Mouse (Mus musculus): Measurements from ENCODE around the gene Glmp.
A peak's percentile ranks its signal among the peaks of the same experiment; 100 is the strongest.
"Not testable (repeated sequence)": the region's sequence is repeated elsewhere in the genome, so short reads cannot be mapped to it uniquely, and the experiment has no call there.

Gene Glmp

DNA sequence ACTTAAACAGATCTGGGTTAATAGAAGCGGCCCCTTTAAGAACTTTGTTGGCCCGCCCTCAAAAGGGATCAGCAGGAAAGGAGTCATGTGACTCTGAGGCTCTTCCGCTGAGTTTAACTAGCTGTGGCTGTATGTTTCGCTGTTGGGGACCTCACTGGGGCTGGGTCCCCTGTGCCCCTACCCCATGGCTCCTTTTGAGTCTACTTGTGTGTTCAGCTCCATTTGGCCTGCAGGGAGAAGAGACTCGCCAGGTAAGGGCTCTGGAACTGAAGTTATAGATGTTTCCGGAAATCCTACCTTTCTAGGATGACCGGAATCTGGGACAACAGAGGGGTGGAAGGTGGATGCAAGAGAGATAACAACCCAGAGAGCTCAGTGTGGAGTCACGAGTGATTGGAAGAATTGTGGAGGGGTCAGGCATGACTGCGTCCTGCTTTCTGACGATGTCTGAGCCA lies at the start of gene Glmp:
Glmp (plus strand) TSS at position 73 of the 455 bp plus-strand sequence.
- peak; percentile 67 to 81 for DNase-seq

- DNase-seq: no peak
Measured at GRCm38 (mm10) chr3:88276121-88276520, 48.7 kb upstream of the Glmp start.

- peak in 1 of 2 experiments; percentile 47 for DNase-seq
Measured at GRCm38 (mm10) chr3:88276529-88277143, 48.2 kb upstream of the Glmp start.

- no peak for DNase-seq
Measured at GRCm38 (mm10) chr3:88280035-88280434, 44.8 kb upstream of the Glmp start.

- DNase-seq: not testable (repeated sequence)
Measured at GRCm38 (mm10) chr3:88281141-88281916, 43.5 kb upstream of the Glmp start.

GRCm38 (mm10) chr3:88284815-88285564 lies 39.8 kb upstream of the Glmp start:
- not testable (repeated sequence) for DNase-seq

- DNase-seq: not testable (repeated sequence)
Measured at GRCm38 (mm10) chr3:88285565-88285895, 39.3 kb upstream of the Glmp start.

GRCm38 (mm10) chr3:88287110-88287509 lies 37.7 kb upstream of the Glmp start, which contains the start of gene Gm38392:
Gene Gm38392 (minus strand): TSS chr3:88287210.
- no peak for DNase-seq

DNA sequence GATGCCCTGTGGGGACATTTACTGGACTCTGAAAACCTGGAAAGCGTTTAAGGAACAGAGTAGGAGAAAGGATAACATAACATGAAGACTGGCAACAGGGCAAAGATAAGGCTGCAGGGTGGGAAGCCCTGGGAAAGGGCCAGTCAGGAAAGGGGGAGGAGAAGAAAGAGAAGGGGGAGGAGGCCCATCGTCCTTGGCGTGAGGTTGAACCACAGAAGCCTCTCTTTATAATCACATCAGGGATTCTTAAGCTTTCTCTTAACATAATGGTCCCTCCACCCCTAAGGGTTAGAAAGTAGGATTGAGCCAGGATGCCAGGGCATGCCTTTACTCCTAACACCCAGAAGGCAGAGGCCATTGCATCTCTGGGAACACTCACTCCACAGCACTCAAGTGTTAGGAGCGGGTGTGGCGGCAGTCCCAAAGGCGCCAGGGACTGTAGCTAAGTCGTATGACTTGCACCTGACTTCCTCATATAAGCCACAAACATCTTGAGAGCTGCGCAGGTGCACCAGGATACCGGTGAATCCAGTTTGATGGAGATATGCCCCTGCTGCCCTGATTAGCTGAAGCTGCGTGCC lies 36.6 kb upstream of the Glmp start:
- DNase-seq: not testable (repeated sequence)

DNA sequence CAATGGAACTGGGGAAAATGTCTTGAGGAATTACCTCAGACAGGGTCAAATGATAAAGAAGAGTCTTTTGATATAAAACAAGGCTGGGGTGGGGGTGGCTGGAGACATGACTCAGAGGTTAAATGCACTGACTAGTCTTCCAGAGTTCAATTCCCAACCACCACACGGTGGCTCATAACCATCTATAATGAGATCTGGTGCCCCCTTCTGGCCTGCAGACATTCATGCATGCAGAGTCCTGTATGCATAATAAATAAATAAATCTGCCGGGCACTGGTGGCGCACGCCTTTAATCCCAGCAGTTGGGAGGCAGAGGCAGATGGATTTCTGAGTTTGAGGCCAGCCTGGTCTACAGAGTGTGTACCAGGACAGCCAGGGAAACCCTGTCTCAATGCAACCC lies 32.9 kb upstream of the Glmp start:
- DNase-seq: peak; percentile 17 to 24

GRCm38 (mm10) chr3:88295272-88295671 lies 29.6 kb upstream of the Glmp start:
- DNase-seq: not testable (repeated sequence)

DNA sequence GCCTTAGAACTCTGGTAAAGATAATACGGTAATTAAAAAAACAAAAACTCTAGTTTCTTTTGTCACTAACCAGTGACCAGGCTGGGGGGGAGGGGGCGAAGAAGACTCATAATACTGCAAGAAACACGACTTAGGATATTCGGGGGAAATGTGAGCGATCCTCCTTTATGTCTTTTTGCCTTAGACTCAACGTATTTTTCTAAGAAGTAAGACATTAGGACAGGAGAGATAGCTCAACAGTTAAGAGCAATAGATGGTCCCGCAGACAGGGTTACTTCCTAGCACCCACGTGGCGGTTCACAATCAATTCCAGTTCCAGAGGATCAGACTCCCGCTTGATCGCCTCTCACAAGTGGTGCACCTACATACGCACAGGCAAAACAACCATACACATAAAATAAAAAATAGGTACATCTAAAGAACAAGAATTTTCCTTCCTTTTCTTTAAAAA lies 28.7 kb upstream of the Glmp start:
- no peak for DNase-seq

GRCm38 (mm10) chr3:88296561-88297318 lies 28.1 kb upstream of the Glmp start, which contains the start of the genes Tsacc and Cct3:
Gene Tsacc (minus strand): TSS chr3:88296999.
Gene Cct3 (plus strand): TSS chr3:88297116.
- peak; percentile 97 to 98 for DNase-seq

GRCm38 (mm10) chr3:88297321-88297851 lies 27.4 kb upstream of the Glmp start:
- no peak for DNase-seq

DNA sequence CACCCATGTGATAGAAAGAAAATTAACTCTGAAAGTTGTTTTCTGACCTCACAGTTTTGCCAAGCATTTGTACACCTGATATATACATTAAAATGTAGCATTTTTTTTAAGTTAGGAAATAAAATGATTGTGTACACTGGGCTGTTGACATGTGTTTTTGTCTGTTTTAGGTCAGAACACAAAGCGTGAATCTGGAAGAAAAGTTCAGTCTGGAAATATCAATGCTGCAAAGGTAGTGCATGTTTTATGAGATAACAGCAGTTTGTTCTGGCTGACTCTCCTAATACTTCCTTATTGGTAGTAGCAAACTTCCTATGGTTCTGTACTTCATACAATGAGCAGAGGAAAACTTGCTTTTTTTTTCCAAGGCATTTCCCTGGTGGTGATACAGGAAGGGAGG lies 25.7 kb upstream of the Glmp start:
- no peak for DNase-seq

DNA sequence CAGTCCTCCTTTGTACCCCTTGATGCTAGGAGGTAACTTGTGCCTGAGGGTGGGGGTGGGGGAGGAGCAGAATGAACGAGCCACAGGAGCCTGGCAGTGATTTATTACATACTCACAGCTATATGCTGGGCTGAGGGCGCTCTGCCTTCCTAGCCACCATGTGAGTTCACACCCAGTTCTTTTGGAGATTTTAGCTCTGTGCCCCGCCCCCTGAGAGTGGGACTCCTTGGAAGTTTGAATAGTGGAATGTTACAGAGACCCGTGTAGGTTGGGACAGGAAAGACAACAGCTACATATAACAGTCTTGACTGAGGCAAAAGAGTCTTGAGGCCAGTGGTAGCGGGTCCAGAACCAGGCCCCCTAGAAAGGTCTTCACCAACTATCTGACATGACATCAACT lies 4.1 kb downstream of the Glmp start:
- no peak for DNase-seq

GRCm38 (mm10) chr3:88331282-88331681 lies 6.5 kb downstream of the Glmp start:
- DNase-seq: peak; percentile 31 to 54

DNA sequence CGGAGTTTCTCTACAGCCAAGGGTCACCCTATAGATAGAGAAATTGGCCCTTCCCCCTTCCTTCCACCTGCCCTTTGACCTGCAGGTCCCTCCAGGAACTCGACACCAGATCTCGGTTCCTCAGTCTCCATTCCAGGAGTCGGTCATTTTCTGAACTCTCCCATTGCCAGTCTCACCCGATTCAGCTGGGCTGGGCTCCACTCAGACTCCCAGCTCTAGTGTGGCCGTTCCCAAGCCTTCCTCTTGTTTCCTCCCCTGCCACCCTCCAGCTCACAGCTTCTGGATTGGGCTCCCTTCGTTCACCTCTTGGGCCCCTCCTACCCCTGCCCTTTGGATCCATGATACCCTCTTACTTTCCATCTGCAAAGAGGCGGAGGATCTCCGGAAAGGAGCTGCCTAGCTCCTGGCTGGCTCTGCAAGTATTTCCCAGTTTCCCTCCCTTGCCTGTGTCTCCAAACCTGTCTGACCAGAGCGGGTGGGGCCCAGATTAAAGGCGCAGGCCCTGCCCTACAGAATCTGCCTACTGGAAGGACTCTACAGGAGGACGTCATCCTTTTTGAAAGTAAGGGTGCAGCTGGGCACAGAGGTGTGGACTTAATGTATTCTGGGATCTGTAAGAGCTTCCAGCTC lies 9.3 kb downstream of the Glmp start:
- DNase-seq: peak; percentile 38 to 39

GRCm38 (mm10) chr3:88334902-88335435 lies 10.1 kb downstream of the Glmp start:
- DNase-seq: no peak

GRCm38 (mm10) chr3:88335436-88336053 lies 10.7 kb downstream of the Glmp start:
- DNase-seq: peak in 1 of 2 experiments; percentile 27

All from kidney, adult 8-10 months (tissue).